Mouse (Mus musculus) embryonic facial prominence, embryonic 10.5 days (tissue): Measurements from ENCODE around the gene Nr2c2ap. TPM values are rescaled to one million over a fixed set of nuclear protein-coding genes. Genes with fewer than 3 reads are reported as not detected.
A peak's percentile ranks its signal among the peaks of the same experiment; 100 is the strongest.

Experiments used
- DNase-seq: peaks from one replicate; pipeline ENCODE4 v3.0.0-alpha.2; 2017; ENCODE audit warnings: low spot score
- H3K27ac ChIP-seq: fragments of 300-500 bp; sonication (generic); replicated peaks from 2 replicates; pipeline ENCODE4 v1.5.1; 2016; ENCODE audit warnings: mild to moderate bottlenecking
- H3K27me3 ChIP-seq: fragments of 300-500 bp; sonication (generic); replicated peaks from 2 replicates; pipeline ENCODE4 v1.6.1; 2016; ENCODE audit warnings: low read depth, mild to moderate bottlenecking; ENCODE audit not compliant: poor library complexity, severe bottlenecking
- H3K36me3 ChIP-seq: fragments of 300-500 bp; sonication (generic); replicated peaks from 2 replicates; pipeline ENCODE4 v1.6.1; 2016; ENCODE audit warnings: mild to moderate bottlenecking, moderate library complexity
- H3K4me1 ChIP-seq: fragments of 300-500 bp; sonication (generic); 2 replicates; pipeline ENCODE4 v1.6.1; 2016
- H3K4me3 ChIP-seq: fragments of 300-500 bp; sonication (generic); 2 replicates; pipeline ENCODE4 v1.5.1; 2016; ENCODE audit warnings: mild to moderate bottlenecking, moderate library complexity
- H3K9me3 ChIP-seq: fragments of 300-500 bp; sonication (generic); 2 replicates; pipeline ENCODE4 v1.6.1; 2016; ENCODE audit warnings: mild to moderate bottlenecking
- WGBS: fragments of 180-500 bp; shearing (Covaris S2); methylation state at CpG from one replicate; pipeline ENCODE4 v1.1.7; 2016; 5-methylcytosine and 5-hydroxymethylcytosine counted together
- polyA plus RNA-seq: library from polyadenylated mRNA; unstranded; fragments of >200 nt; fragmentation: Nextera tagmentation; extraction: Ambion mirVana; gene quantifications from 2 replicates; pipeline ENCODE4 v1.2.1, GENCODE M21; 2016

The Nr2c2ap gene
- polyA plus RNA-seq, 1 experiment from 2014 or later, result 32.0 TPM

DNA sequence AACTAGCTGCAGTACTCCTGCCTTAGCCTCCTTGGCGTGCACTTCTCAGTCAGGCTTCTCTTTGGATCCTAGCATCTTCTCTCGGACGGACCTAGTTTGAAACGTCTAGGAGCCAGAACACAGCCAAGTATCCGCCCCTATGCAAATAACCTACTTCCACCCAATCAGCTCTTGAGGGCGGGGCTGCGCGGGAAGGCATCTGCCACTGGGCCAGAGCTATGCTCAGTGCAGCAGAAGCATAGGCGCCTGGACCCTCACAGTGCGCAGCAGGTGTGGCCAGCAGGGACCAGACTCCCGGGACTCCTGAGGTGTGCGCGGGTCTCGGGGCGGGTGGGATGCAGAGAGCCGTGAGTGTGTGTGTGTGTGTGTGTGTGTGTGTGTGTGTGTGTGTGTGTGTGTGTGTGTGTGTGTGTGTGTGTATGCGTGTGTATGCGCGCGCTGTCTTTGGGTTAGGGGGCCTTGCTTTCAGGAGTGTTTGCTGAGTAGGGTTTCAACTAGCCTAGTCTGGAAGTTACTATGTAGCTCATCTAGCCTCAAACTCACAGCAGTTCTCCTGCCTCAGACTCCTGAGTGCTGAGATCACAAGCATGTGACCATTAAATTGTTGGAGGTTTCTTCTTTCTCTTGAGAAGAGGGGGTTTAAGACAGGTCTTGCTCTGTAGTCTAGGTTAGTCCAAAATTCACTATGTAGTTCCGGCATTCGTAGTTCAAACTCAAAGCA, 21.6 kb downstream of the Nr2c2ap start:
- Histone ChIP-seq H3K4me1 (peaks cover 23% of the 10 kb centered on the region), H3K36me3 (no peaks in the 10 kb centered on the region; the same call in 1 of the 2 replicates), H3K9me3 (no peaks in the 10 kb centered on the region), H3K27me3 (peaks cover 49% of the 10 kb centered on the region), H3K27ac (no peak overlapping the region), H3K4me3 (peak overlapping the region; percentile 41)
- peak; percentile 88 for DNase-seq
- 14% methylated on average over 22 of the region's 22 CpGs for WGBS

DNA sequence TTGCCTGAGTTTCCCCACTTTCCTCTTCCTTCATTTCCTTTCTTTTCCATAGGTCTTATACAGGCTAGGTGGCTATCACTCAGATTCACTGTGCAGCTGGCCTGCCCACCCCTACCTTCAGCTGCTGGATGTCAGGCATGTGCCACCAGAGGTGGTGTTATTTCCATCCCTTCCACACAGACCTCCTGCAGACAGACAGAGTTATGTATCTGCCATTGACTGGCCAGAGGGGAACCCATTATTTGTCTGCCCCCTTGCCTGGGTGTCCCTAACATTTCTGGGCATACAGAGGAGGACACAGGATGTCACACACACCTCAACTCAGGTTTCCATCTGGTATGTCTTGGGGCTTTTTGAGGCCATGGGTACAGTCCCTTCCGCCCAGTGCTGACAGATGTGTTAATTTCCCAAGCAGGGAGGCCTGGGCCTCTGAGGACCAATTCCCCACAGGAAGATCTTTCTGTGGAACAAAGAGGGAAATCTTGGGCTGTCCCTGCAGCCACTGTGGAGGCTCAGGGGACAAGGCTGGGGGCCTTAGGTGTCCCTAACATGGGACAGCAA, 26.2 kb downstream of the Nr2c2ap start:
- Histone ChIP-seq H3K9me3 (no peaks in the 10 kb centered on the region), H3K36me3 (no peaks in the 10 kb centered on the region), H3K4me1 (peaks cover 33% of the 10 kb centered on the region), H3K27me3 (peaks cover 47% of the 10 kb centered on the region), H3K4me3 (no peak overlapping the region), H3K27ac (no peak overlapping the region)
- no peak for DNase-seq
- 89% methylated on average over 1 of the region's 1 CpGs for WGBS

DNA sequence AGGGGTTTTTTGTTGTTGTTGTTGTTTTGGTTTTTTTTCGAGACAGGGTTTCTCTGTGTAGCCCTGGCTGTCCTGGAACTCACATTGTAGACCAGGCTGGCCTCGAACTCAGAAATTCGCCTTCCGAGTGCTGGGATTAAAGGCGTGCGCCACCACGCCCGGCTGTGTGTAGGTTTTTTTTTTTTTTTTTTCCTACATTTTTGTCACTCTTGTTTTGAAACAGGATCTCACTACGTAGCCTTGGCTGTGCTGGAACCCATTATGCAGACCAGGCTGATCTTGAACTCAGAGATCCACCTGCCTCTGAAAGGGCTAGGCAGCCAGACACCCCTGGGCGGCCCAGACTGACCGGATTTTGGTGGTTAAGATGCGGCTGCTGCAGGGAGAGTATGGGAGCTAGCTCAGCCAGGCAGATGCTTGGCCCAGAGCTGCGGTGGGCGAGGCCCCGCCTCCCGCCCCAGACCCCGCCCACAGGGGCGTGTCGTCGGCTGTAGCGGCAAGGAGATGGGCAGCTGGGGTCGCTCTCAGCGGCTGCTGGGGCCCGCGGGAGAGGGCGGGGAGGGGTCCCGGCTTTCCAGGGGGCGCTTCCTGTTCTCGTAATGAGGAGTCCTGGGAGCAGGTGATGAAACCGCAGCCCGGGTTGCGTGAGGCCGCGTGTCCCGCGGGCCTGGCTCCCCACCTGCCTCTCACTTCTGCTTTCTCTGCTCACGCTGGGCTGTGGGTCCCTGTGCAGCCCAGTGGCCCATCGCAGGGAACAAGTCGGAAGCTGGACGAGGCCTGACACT, 27.1 kb downstream of the Nr2c2ap start:
- peak; percentile 90 for DNase-seq
- H3K36me3 ChIP-seq, result no peaks in the 10 kb centered on the region
- H3K9me3 ChIP-seq, result no peaks in the 10 kb centered on the region
- H3K4me1 ChIP-seq, result peaks cover 26% of the 10 kb centered on the region
- peaks cover 44% of the 10 kb centered on the region for H3K27me3 ChIP-seq
- H3K4me3 ChIP-seq, result peak overlapping the region; percentile 63
- H3K27ac ChIP-seq, result peak overlapping the region; percentile 79
- 14% methylated on average over 40 of the region's 40 CpGs for WGBS

DNA sequence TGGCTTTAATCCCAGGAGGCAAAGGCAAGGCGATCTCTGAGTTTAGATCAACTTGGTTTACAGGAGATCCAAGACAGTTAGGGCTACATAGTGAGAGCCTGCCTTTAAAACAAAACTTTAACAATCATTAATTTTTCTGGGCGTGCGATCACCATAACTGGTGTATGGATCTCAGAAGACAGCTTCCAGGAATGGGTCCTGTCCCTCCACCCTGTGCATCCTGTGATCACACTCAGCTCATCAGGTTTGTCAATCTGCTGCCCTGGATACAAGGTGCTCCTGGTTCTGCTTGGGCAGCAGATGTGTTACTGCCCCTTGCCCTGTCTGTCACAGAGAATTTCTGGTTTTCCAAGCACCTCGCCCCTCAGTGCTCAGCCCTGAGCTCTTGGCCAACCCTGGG, 28.1 kb downstream of the Nr2c2ap start:
- 88% methylated on average over 4 of the region's 4 CpGs for WGBS
- DNase-seq, result no peak
- Histone ChIP-seq H3K4me1 (peaks cover 26% of the 10 kb centered on the region), H3K9me3 (no peaks in the 10 kb centered on the region), H3K27ac (no peak overlapping the region), H3K4me3 (0 out of 2 replicates have a peak overlapping the region, but pooled peaks have one; percentile 63), H3K27me3 (peaks cover 46% of the 10 kb centered on the region), H3K36me3 (no peaks in the 10 kb centered on the region)

DNA sequence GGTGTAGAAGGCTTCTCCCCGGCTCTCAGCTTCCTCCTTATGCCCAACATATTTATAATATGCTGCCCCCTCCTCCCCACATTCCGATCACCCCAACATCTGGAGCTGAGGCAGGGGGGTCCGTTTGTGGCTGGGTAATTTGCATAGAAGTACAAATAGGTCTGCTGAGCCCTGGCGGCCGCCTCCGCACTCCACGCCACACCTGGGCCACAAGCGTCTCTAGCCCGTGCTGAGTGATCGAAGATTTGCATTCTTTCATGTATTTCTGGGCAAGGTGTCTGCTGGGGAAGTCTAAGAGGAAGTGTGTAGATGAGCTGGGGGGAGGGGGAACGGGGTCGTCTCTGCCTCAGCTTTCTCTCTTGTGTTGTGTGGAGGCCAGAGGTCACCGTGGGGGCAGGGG, 28.9 kb downstream of the Nr2c2ap start:
- DNase-seq, result no peak
- Histone ChIP-seq H3K27ac (no peak overlapping the region), H3K4me3 (no peak overlapping the region), H3K27me3 (peaks cover 47% of the 10 kb centered on the region), H3K4me1 (peaks cover 27% of the 10 kb centered on the region), H3K36me3 (no peaks in the 10 kb centered on the region), H3K9me3 (no peaks in the 10 kb centered on the region)
- 63% methylated on average over 13 of the region's 13 CpGs for WGBS

DNA sequence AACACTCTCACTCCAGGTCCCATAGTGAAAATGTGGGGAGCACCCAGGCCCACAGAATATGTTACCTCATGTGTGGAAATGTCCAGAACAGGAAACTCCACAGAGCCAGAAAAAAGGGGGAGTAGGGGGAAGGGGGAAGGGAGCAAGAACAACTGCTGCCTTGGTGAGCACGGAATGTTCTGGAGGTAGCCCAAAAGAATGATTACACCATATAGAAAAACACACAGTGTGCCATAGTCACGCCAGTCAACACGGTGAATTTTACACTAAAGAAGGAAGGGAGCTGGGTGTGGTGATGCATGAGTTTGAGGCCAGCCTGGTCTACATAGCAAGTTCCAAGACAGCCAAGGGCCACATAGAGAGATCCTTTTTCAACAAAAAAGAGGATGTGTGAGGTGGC, 32.2 kb downstream of the Nr2c2ap start:
- H3K27me3 ChIP-seq, result peaks cover 57% of the 10 kb centered on the region

DNA sequence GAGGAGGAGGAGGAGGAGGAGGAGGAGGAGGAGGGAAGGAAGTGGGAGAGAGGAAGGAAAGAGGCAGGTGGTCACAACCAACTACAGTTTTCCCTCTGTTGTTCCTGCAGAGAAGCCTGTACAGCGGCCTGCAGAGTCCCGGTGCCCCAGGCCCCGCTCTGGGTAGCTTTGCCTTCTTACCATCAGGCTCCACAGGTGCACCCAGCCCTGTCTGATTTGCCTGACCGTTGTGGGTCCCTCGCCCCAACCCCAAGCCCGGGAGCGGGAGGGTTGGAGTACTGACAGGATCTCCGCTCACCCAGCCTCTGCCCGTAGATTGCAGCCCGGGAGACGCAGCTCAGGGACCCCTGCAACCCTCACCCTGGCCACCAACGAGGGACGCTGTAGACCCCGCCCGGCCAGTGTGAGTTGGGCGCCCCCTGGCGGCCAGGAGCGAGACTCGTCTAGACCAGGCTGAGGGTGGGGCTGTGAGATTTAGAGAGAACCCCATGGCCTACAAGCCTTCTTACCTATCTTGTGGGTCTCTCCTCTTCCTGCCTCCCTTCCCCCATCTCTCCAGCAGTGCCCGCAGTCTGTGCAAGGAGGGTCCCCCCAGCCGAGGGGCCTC, 35.5 kb downstream of the Nr2c2ap start:
- Histone ChIP-seq H3K9me3 (no peaks in the 10 kb centered on the region), H3K27ac (no peak overlapping the region), H3K27me3 (peaks cover 46% of the 10 kb centered on the region), H3K4me3 (peak overlapping the region; percentile 45), H3K4me1 (peaks cover 26% of the 10 kb centered on the region), H3K36me3 (no peaks in the 10 kb centered on the region)
- 3% methylated on average over 21 of the region's 21 CpGs for WGBS
- peak; percentile 91 for DNase-seq

More for the DNA sequence above, 32.2 kb downstream of the Nr2c2ap start:
- DNase-seq, result no peak
- Histone ChIP-seq H3K4me3 (no peak overlapping the region), H3K27ac (no peak overlapping the region), H3K36me3 (no peaks in the 10 kb centered on the region), H3K4me1 (peaks cover 38% of the 10 kb centered on the region), H3K9me3 (no peaks in the 10 kb centered on the region)
- WGBS, result 84% methylated on average over 3 of the region's 3 CpGs

DNA sequence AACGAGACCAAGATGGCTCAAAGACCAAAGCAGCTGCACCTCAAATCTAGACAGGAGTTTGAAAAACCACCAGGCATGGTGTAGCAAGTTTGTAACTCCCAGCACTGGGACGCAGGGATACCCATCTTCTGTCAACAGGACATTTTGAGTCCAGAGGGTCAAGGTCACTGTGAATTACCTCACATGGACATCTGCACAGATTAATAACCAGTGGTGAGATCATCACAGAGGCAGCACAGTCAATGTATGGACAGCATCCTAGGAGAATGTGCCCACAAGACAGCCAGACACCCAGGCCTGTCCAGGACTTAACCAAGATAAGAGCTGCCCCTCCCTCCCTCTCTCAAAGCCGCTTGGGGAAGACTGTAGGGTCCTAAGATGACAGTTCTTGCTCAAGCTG, 39.0 kb downstream of the Nr2c2ap start:
- Histone ChIP-seq H3K4me3 (no peak overlapping the region), H3K4me1 (peaks cover 46% of the 10 kb centered on the region), H3K27me3 (peaks cover 30% of the 10 kb centered on the region), H3K27ac (no peak overlapping the region), H3K9me3 (no peaks in the 10 kb centered on the region), H3K36me3 (0 out of 2 replicates have a peak, but pooled peaks cover 11% of the 10 kb centered on the region)
- no peak for DNase-seq
- 79% methylated on average over 3 of the region's 3 CpGs for WGBS

DNA sequence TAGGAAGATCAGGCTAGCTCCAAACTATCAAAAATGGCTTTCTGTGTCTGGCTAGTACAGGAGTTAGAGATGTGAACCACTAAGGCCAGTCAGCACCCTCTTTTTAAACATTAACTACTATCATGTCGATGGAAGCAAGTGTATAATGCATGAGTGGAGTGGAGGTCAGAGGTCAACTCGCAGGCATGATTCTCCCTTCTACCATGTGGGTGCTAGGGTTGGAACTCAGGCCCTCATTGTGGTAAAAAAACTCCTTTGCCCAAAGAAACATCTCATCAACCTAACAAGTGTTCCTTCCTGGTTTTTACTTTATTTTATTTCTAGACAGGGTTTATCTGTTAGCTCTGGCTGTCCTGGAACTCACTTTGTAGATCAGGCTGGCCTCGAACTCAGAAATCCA, 39.6 kb downstream of the Nr2c2ap start:
- H3K9me3 ChIP-seq, result no peaks in the 10 kb centered on the region
- H3K27me3 ChIP-seq, result peaks cover 23% of the 10 kb centered on the region
- H3K27ac ChIP-seq, result no peak overlapping the region
- 79% methylated on average over 3 of the region's 3 CpGs for WGBS
- no peak overlapping the region for H3K4me3 ChIP-seq
- peaks cover 41% of the 10 kb centered on the region for H3K4me1 ChIP-seq
- DNase-seq, result no peak
- 0 out of 2 replicates have a peak, but pooled peaks cover 14% of the 10 kb centered on the region for H3K36me3 ChIP-seq

DNA sequence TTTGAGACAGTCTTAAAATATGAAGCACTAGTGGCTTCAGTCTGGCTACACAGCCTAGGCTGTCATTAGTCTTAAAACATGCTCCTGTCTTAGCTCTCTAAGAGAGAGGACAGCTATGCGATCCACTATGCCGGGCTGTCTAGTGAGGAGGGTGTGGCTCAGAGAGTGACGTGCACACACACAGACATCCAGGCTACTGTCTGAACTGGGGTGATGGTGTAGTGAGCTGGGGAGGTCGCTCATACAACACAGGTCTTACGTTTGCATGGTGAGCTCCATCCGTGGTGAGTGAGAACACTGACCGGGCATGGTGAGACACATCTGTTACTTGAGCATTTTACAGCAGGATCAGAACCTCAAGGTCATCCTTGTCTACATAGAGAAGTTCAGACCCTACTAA, 40.1 kb downstream of the Nr2c2ap start:
- WGBS, result 91% methylated on average over 7 of the region's 7 CpGs
- Histone ChIP-seq H3K27ac (peak overlapping the region; percentile 87), H3K9me3 (no peaks in the 10 kb centered on the region), H3K36me3 (0 out of 2 replicates have a peak, but pooled peaks cover 15% of the 10 kb centered on the region), H3K4me1 (peaks cover 36% of the 10 kb centered on the region), H3K4me3 (peak overlapping the region; percentile 69; the same call in 1 of the 2 replicates), H3K27me3 (peaks cover 18% of the 10 kb centered on the region)
- no peak for DNase-seq

DNA sequence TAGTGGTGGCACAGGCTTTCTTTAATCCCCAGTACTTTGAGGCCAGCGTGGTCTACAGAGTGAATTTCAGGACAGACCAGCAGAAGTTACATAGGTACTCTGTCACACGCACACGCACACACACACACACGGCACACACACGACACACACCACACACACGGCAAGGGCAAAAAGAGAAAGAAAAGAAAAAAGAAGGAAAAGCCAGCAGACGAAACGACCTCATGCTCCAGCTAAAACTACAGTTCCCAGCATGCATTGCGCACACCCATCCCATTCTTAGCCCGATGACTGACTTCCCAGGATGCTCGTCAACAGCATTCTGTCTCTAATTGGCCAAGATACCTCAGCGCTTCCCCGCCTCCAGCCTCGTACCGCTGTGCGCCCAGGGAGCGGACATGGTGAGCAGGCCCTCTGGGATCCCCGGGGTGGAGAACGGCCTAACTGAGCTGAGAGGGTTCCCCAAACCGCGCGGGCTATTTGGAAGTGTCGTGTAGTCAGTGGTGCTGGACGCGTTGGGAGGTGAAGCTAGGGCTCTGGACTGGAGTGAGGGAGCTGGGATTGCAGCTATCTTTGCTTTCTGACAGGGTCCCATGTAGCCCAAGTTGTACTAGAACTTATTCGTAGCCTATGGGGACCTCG, 41.0 kb downstream of the Nr2c2ap start, which contains the start of gene Tmem161a:
Tmem161a (plus strand) TSS at position 314 of the 639 bp plus-strand sequence.
- peaks cover 27% of the 10 kb centered on the region for H3K4me1 ChIP-seq
- peaks cover 9% of the 10 kb centered on the region for H3K27me3 ChIP-seq
- WGBS, result 3% methylated on average over 27 of the region's 27 CpGs
- H3K9me3 ChIP-seq, result no peaks in the 10 kb centered on the region
- H3K4me3 ChIP-seq, result peak within 1 kb of the TSS; percentile 69
- DNase-seq, result peak; percentile 89
- peak within 1 kb of the TSS; percentile 87 for H3K27ac ChIP-seq
- peaks cover 24% of the 10 kb centered on the region for H3K36me3 ChIP-seq

DNA sequence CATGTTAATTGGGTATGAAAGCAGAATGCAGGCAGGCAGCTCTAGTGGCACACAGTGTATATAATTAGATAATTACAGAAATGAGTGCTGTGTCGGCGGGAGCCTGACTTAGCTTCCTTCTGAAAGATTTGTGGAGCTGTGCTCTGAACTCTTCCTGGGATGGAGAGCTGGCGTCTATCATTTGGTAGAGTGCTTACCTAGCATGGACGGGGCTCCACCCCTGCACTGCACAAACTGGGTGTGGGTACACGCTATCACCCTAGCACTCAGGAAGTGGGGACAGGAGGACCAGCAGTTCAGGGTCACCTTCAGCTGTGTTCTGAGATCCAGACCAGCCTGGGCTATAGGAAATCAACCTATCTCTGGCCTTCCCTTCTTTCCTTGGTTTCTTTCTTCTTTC, 42.2 kb downstream of the Nr2c2ap start:
- DNase-seq, result no peak
- Histone ChIP-seq H3K4me3 (peak overlapping the region; percentile 69; the same call in 1 of the 2 replicates), H3K27me3 (peaks cover 3% of the 10 kb centered on the region; the same call in 1 of the 2 replicates), H3K4me1 (peaks cover 27% of the 10 kb centered on the region), H3K9me3 (no peaks in the 10 kb centered on the region), H3K27ac (no peak overlapping the region), H3K36me3 (peaks cover 35% of the 10 kb centered on the region)
- WGBS, result 74% methylated on average over 5 of the region's 5 CpGs
